Mouse (Mus musculus) embryo, embryonic 10 days (tissue): ENCODE measurements around the gene Ptprj.

ENCODE experiments used
- DNase-seq: peaks from one replicate; pipeline ENCODE4 v3.0.0-alpha.2; 2015; ENCODE audit warnings: low spot score

Gene Ptprj

DNA sequence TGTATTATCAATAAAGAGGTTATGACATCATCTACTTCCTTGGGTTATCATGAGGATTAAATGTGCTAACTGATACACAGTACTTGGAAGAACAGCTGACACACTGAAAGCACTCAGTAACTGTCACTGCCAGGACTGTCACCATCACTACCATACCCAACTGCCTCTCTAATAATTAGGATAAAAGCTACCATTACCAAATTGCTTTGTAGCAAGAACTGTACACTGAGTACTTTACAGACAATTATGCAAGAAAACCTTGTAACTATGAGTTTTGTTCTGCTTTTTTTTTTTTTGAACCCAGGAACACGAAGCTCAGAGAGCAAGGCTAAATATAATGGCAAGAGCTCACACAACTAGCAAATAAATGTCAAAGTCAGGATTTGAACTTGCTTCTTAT is 58.5 kb downstream of the Ptprj start:
- no peak for DNase-seq

- no peak for DNase-seq
Measured at GRCm38 (mm10) chr2:90518296-90518695, 62.2 kb downstream of the Ptprj start.

- DNase-seq: no peak
Measured at GRCm38 (mm10) chr2:90514969-90515368, 65.5 kb downstream of the Ptprj start.

DNA sequence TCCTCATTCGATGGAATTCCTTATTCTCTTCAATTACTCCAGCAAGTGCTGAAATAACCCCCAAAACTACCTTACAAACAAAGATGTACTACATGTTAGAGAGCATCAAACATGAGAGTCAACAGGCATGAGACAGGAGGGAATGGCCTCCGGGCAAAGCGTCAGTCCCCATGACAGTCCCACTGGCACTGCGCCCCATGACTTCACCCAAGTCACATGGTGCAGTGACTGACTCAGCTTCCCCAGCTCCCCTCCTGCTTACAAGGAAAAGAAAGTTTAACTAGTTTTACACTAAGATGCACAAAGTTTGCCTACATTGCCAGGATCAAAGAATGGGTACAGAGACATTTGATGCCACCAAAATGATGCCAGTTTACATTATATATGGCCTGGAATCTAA is 71.2 kb downstream of the Ptprj start:
- DNase-seq: no peak

DNA sequence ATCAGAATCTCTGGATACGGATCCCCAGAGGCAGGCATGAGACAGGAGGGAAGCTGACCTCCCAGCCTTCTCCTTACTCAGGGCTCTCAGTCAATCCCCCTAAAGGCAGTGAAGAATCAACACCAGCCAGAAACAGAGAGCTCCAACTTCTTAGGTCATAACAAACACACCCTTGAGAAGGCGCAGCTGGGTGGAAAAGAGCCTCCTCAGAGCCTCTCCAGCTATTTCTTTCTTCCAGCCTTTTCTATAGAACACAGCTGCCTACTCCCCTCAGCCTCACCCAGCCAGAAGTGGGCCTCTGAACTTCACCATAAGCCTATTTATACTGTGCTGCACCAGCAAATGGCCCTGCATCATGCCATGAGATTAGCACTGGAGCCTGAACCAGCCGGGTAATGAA is 74.3 kb downstream of the Ptprj start:
- DNase-seq: no peak

- no peak for DNase-seq
Measured at GRCm38 (mm10) chr2:90504731-90505171, 75.7 kb downstream of the Ptprj start.

DNA sequence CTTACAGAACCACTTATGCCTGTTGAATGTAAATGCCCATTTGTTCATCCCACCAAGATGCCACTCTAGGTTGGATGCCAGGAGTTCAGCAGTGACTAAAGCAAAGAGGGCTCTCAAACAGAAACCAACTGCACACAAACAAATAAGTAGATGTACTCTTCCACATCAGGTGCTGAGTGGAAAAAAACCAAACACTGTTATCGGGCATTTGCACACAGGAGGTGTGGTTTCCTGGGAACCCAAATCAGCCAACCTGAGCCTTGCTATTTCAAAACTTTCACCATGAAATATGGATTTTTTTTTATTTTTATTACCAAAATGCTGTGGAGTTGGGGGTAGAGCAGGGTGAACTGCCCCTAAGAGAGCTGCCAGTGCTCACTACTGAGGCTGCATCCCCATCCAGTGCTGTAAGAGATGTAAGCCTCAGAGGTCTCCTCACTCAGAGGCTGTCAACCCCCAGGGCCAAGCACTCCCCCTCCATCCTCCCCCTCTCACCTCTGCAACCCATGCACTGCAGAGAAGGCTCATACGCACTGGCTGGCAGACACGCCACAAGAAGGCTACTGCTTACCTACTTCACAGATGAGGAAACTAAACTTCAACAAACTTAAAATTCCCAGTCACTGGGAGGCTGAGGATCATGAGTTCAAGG is 77.1 kb downstream of the Ptprj start:
- DNase-seq: no peak

DNA sequence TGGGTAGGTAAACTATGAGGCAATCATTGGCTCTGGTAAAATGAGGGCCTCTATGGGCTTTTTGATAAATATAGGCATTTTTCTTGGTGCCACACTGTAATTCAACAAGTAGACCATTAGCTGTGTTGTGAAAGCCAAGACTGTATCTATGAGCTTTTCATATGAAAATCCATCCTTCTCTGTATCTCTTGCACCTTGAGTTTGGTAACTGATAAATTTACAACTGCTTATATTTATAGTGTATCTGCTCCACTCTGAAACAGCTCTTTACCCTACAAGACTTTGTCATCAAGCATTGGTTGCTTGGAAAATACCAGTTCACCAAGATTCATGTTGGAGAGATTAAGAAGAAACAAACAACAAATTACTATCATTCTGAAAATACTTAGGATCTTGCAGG is 77.7 kb downstream of the Ptprj start:
- no peak for DNase-seq

DNA sequence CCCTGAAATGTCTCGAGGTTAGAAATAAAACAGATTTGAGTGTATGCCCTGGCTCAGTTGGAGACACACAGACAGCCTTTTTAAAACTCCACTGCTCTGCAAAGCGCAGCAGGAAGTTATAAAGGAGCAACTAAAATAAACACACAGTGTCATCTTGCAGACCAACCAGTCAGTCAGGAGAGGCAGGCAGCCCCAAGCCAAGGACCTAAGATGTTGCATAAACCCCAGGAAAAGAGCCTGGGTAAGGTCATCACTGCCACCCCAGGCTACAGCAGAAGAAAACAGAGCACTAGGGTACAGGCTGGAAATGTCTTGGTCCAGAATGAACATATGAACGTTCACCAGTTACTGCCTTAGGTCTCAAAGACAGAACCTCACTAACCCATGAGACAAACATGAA is 78.7 kb downstream of the Ptprj start:
- DNase-seq: peak; percentile 24

- DNase-seq: no peak
Measured at GRCm38 (mm10) chr2:90500892-90501291, 79.6 kb downstream of the Ptprj start.

DNA sequence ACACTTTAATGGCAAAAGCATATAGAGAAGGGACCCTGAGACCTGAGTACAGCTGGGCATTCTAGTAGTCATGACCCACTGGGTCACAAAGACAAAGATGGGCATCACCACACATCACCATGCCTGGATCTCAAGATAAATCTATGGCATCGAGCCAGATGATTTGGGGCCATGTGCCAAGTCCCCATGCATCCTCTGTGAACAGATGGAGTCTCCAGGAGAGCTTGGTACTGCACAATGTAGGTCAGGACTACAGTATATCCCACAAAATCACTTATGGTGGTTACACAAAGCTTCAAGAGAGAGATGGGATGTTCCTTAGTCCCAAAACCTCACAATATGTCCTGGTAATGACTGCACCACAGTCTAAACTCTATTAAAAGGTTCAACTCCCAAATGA is 81.4 kb downstream of the Ptprj start:
- DNase-seq: no peak

GRCm38 (mm10) chr2:90497551-90497950 is 82.9 kb downstream of the Ptprj start:
- DNase-seq: no peak

- no peak for DNase-seq
Measured at GRCm38 (mm10) chr2:90496680-90497074, 83.8 kb downstream of the Ptprj start.

- no peak for DNase-seq
Measured at GRCm38 (mm10) chr2:90496012-90496679, 84.3 kb downstream of the Ptprj start.

- no peak for DNase-seq
Measured at GRCm38 (mm10) chr2:90490279-90491046, 90.0 kb downstream of the Ptprj start.

DNA sequence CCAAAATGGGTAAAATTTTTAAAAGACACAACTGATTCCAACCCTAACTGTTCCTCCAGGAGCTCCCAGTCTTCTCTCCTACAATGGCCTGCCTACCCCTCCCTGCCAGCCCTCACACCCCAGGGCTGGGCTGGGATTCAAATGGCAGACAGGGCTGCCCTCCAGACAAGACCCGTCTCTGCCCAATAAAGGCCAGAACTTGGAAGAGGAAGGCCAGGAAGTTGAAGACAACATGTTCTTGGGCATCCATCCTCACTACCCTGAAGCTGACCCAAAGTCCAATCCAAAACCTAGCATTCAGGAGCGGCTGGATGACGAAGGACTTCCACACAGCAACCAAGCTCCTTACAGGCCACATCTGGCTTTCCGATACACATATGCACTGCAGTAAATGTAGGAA is 90.6 kb downstream of the Ptprj start:
- no peak for DNase-seq

GRCm38 (mm10) chr2:90488690-90489590 is 91.5 kb downstream of the Ptprj start:
- no peak for DNase-seq

DNA sequence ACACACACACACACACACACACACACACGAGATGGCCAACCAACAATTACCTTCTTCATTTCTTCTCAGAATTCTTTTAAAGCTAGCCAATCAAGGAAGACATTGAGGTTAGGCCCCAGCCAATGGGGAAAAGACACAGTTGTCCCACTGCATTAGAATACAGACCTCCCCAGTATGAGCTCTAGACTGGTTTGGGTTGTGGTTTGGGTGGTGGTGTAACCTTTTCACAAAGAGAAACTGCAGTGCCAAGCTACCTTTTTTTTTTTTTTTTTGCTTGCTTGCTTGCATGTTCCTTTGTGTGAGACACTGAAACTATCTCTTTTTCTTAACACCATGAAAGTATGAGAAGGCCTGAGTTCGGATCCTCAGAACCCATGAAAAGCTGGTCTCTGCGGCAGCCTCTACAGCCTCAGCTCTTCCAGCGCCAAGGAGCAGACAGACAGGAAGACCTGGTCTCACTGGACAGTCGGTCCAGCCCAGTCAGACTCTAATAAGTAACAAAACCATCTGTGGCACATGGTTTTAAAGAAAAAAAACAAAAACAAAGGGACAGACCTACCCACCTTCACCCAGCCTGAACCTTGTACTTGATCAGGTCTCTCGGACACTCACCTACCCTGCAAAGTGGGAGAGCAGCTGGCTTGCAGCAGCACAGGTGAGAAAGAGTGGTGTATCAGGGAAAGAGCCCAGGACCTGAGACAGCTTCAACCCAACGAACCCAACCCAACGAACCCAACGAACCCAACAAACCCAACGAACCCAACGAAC is 92.8 kb downstream of the Ptprj start:
- no peak for DNase-seq

DNA sequence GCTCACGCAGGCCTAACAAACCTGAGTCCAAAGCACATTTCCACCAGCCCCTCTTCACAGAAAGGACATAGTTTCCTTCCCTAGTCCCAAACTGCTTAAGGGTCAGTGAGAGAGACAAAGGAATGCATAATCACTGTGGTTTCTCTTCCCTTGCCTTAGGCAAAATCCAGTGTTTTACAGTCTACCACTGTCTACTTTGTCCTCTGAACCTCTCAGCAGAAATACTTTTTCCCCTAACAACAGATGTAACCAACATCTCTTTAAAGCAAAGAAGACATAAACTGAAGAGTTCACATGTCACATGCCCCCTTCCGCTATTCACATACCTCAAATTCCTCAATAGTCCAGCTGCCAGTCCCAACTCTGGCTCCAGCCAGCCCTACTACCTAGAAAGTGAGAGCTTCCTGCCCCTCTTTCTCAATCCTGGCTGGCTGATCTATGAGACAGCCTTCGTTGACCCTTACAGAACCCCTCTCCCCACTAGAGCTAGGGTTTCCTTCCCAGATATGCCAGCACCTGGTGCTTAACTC is 94.2 kb downstream of the Ptprj start:
- DNase-seq: peak; percentile 47

DNA sequence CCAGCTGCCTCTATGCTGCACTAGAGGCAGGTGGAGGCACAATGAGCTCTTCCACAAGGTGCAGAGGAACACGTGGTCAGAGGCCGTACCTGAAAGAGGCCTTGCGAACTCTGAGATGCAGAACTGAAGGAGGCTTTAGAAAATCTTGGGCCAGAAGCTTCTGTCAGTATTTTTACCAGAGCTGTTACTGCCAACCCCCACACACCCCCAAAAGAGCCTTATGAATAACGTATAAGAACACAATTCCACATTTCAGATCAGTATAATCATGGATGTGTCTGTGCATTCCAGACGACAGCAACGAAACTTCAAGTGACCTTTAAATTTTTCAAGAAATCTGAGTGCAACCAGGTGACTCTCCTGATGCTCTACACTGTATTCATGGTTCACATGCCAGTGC is 98.9 kb downstream of the Ptprj start:
- DNase-seq: no peak

DNA sequence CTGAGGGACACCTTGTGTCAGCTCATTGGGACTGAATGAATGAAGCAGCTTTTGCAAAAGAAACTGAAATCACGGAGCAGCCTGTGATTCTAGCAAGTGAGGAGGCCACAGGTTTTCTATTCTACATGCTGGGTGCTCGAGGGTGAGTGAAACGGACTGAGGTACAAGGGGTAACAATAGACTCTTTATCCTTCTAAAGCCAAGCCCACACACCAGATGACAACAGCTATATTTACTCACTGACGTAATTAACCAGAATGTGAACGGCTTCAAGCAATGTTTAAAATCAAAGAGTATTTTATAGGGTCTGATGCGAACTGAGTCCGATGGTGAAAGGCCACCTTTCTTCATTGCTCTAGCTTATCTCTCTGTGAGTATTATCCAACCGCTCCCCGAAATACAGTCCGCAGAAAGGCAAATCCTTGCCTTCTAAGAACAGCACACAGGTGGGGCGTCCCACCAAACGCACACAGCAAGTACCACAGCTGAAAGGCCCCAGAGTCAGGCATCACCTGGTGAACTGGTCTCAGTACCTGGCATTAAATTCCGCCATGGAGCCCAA is 99.6 kb downstream of the Ptprj start:
- no peak for DNase-seq
